Mouse (Mus musculus) megakaryocyte progenitor cell, adult 5-6 weeks (primary cell): ENCODE data around the gene Zbtb9. TPM values are rescaled to one million over a fixed set of nuclear protein-coding genes. Genes with fewer than 3 reads are reported as not detected.
"Not testable (repeated sequence)": the region's sequence is repeated elsewhere in the genome, so short reads cannot be mapped to it uniquely, and the experiment has no call there.

Experiments
- ATAC-seq: replicated peaks from 2 replicates; pipeline ENCODE4 v1.8.0; 2016; ENCODE audit warnings: mild to moderate bottlenecking, moderate TSS enrichment, inconsistent platforms; ENCODE audit not compliant: poor library complexity
- total RNA-seq, 2 experiments: library from RNA; stranded (forward) in 1 of 2; stranded (reverse) in 1 of 2; fragments of 157-497, 149-512 nt in 1 of 2; fragments of 200-1000 nt in 1 of 2; gene quantifications; 2 replicates each; pipeline versions ENCODE4 v1.2.3 to v1.2.4; 2015 to 2017

Gene Zbtb9
- total RNA-seq, 2 experiments from 2014 or later = 5.3 to 16.3 TPM

- ATAC-seq = no peak
Observed at GRCm38 (mm10) chr17:26971247-26971905, 1.6 kb upstream of the Zbtb9 start.

- ATAC-seq = no peak
Observed at GRCm38 (mm10) chr17:26972107-26972506, 860 bp upstream of the Zbtb9 start.

GRCm38 (mm10) chr17:26974547-26974946 lies 1.6 kb downstream of the Zbtb9 start:
- no peak for ATAC-seq

- ATAC-seq = no peak
Observed at GRCm38 (mm10) chr17:26975415-26975814, 2.4 kb downstream of the Zbtb9 start.

- not testable (repeated sequence) for ATAC-seq
Observed at GRCm38 (mm10) chr17:26977354-26977753, 4.4 kb downstream of the Zbtb9 start.

- ATAC-seq = peak; percentile 42; the same call in 1 of the 2 replicates
Observed at GRCm38 (mm10) chr17:26979426-26979825, 6.5 kb downstream of the Zbtb9 start.

GRCm38 (mm10) chr17:26981050-26981449 lies 8.1 kb downstream of the Zbtb9 start:
- peak; percentile 26; the same call in 1 of the 2 replicates for ATAC-seq

GRCm38 (mm10) chr17:26983382-26983781 lies 10.4 kb downstream of the Zbtb9 start:
- ATAC-seq = no peak

GRCm38 (mm10) chr17:26985503-26986179 lies 12.7 kb downstream of the Zbtb9 start:
- ATAC-seq = no peak

GRCm38 (mm10) chr17:26990521-26990920 lies 17.6 kb downstream of the Zbtb9 start:
- ATAC-seq = no peak

- no peak for ATAC-seq
Observed at GRCm38 (mm10) chr17:26994410-26994809, 21.4 kb downstream of the Zbtb9 start.

- ATAC-seq = no peak
Observed at GRCm38 (mm10) chr17:26995006-26995405, 22.0 kb downstream of the Zbtb9 start.

GRCm38 (mm10) chr17:26995562-26995961 lies 22.6 kb downstream of the Zbtb9 start:
- ATAC-seq = peak; percentile 75

GRCm38 (mm10) chr17:26997661-26998060 lies 24.7 kb downstream of the Zbtb9 start:
- no peak for ATAC-seq

GRCm38 (mm10) chr17:26998283-26998682 lies 25.3 kb downstream of the Zbtb9 start:
- no peak for ATAC-seq

GRCm38 (mm10) chr17:26999996-27000395 lies 27.0 kb downstream of the Zbtb9 start:
- ATAC-seq = 0 out of 2 replicates have a peak, but pooled peaks have one; percentile 15

GRCm38 (mm10) chr17:27001151-27001550 lies 28.2 kb downstream of the Zbtb9 start:
- ATAC-seq = peak; percentile 67

- ATAC-seq = peak; percentile 51; the same call in 1 of the 2 replicates
Observed at GRCm38 (mm10) chr17:27001889-27002288, 28.9 kb downstream of the Zbtb9 start.

GRCm38 (mm10) chr17:27004431-27004830 lies 31.5 kb downstream of the Zbtb9 start:
- peak; percentile 42; the same call in 1 of the 2 replicates for ATAC-seq

- no peak for ATAC-seq
Observed at GRCm38 (mm10) chr17:27004903-27005485, 32.0 kb downstream of the Zbtb9 start.

GRCm38 (mm10) chr17:27005644-27006043 lies 32.7 kb downstream of the Zbtb9 start:
- 0 out of 2 replicates have a peak, but pooled peaks have one; percentile 48 for ATAC-seq

GRCm38 (mm10) chr17:27008277-27008676 lies 35.3 kb downstream of the Zbtb9 start:
- no peak for ATAC-seq
